Mouse (Mus musculus): ENCODE measurements around the gene Apol10b. TPM values are rescaled to one million over a fixed set of nuclear protein-coding genes. Genes with fewer than 3 reads are reported as not detected.

The Apol10b gene
- polyA plus RNA-seq (2017; shearing (Covaris generic)) = 1 to 10 TPM; 2.1 to 4.8 TPM

GRCm38 (mm10) chr15:77595961-77596360, at the start of gene Apol10b:
TSS of gene Apol10b (minus strand) at chr15:77596125.

DNA sequence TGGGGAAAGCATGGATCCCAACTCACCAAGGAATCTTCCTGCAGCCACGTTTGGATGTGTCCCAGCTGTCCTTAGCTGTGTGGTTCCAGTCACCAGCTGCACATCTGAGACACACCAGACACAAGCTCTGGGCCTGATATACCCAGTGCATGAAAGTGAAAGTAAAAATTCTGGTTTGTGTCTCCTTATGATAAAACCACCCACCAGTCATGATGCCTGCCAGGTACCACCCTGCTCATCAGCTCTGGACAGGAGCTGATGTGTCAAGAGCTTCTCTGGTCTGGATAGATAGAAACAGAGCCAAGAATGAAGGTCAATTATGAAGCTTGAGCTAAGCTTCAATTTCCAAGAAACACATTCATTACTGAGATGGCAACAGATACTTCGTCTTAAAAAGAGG, 47.3 kb upstream of the Apol10b start, which contains the start of gene Apol11b:
TSS of gene Apol11b (minus strand) at position 111 of the 400 bp plus-strand sequence.

DNA sequence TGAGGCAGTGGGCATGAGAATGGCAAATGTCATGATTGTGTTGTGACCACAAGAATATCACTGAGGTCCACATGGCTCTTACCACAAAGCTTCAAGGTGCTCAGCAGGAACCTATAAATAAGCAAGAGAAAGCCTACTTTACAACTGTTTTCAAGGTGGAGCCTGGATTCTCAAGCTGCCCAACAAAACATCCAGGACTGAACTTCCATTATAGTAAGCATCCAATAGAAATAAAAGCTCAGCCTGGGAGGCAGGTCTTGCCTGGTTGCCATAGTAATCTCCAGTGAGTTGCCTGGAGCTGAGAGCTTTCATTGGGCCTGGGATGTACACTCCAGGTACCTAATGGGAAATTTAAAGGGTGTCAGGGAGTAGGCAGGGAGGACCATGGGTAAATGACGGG, 3.0 kb upstream of the Apol10b start, which contains the start of gene Gm36245:
TSS of gene Gm36245 (plus strand) at position 301 of the 400 bp plus-strand sequence.

DNA sequence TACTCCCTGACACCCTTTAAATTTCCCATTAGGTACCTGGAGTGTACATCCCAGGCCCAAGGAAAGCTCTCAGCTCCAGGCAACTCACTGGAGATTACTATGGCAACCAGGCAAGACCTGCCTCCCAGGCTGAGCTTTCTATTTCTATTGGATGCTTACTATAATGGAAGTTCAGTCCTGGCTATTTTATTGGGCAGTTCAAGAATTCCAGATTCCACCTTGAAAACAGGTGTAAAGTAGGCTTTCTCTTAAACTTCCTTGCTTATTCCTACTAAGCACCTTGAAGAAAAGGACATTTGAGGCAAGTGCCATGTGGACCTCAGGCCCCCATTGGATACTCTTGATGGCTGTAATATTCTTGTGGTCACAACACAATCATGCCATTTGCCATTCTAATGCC, 34.1 kb downstream of the Apol10b start, which contains the start of gene 1700025B11Rik:
TSS of gene 1700025B11Rik (minus strand) at position 101 of the 400 bp plus-strand sequence.

Other genes with a start within 250 kb of the Apol10b start
- gene Apol7a, start 197.0 kb downstream of the Apol10b start, polyA plus RNA-seq (2017; shearing (Covaris generic)) = not detected
- gene Apol9a, start 185.0 kb downstream of the Apol10b start, polyA plus RNA-seq (2017; shearing (Covaris generic)) = 1 to 10 TPM; 6.3 to 8.4 TPM
- under 1 TPM; 0.10 to 0.54 TPM for gene Apol7b, start 148.6 kb downstream of the Apol10b start, polyA plus RNA-seq (2017; shearing (Covaris generic))
- under 1 TPM in 1 of 2 experiments, not detected in 1; 0.43 TPM for gene Apol10a, start 119.1 kb downstream of the Apol10b start, polyA plus RNA-seq (2017; shearing (Covaris generic))
- under 1 TPM; 0.37 to 0.55 TPM for gene Apol11a, start 87.9 kb downstream of the Apol10b start, polyA plus RNA-seq (2017; shearing (Covaris generic))
- 1 to 10 TPM in 1 of 2 experiments, under 1 TPM in 1; 0.30 to 1.3 TPM for gene Apol7c, start 62.8 kb downstream of the Apol10b start, polyA plus RNA-seq (2017; shearing (Covaris generic))
- gene 1700025B11Rik, start 34.2 kb downstream of the Apol10b start, polyA plus RNA-seq (2017; shearing (Covaris generic)) = not detected
- gene Gm36245, start 3.1 kb upstream of the Apol10b start, polyA plus RNA-seq (2017; shearing (Covaris generic)) = not detected
- gene Apol11b, start 47.2 kb upstream of the Apol10b start, polyA plus RNA-seq (2017; shearing (Covaris generic)) = 1 to 10 TPM; 1.2 to 3.1 TPM
- gene Apol7e, start 102.7 kb upstream of the Apol10b start, polyA plus RNA-seq (2017; shearing (Covaris generic)) = 100 to 1,000 TPM in 1 of 2 experiments, 10 to 100 TPM in 1; 42.2 to 233 TPM
- 10 to 100 TPM; 13.2 to 66.3 TPM for gene Apol9b, start 132.9 kb upstream of the Apol10b start, polyA plus RNA-seq (2017; shearing (Covaris generic))
- gene Apol8, start 160.9 kb upstream of the Apol10b start, polyA plus RNA-seq (2017; shearing (Covaris generic)) = under 1 TPM; 0.06 to 0.42 TPM
- 100 to 1,000 TPM; 122 to 330 TPM for gene Myh9, start 246.1 kb upstream of the Apol10b start, polyA plus RNA-seq (2017; shearing (Covaris generic))

All from activated CD4-positive, CD25-positive, alpha-beta regulatory T cell (primary cell).